Mouse (Mus musculus) liver, embryonic 11.5 days (tissue): ENCODE results near the gene Sh2b3. TPM values are rescaled to one million over a fixed set of nuclear protein-coding genes. Genes with fewer than 3 reads are reported as not detected.

ENCODE experiments used
- ATAC-seq: fragments of 200-750 bp; cut with Nextera tagmentation; replicated peaks from 2 replicates; pipeline ENCODE4 v1.8.0; 2017; ENCODE audit warnings: moderate number of reproducible peaks, mild to moderate bottlenecking, moderate TSS enrichment, moderate library complexity; ENCODE audit not compliant: low FRiP score
- DNase-seq: peaks from one replicate; pipeline ENCODE4 v3.0.0-alpha.2; 2017; ENCODE audit warnings: low spot score
- H3K27ac ChIP-seq: fragments of 300-500 bp; sonication (generic); 2 replicates; pipeline ENCODE4 v1.5.1; 2014; ENCODE audit warnings: mild to moderate bottlenecking, low read depth, low read length, control low read depth
- H3K27me3 ChIP-seq: fragments of 300-500 bp; sonication (generic); replicated peaks from 2 replicates; pipeline ENCODE4 v1.6.1; 2014; ENCODE audit warnings: low read length, mixed read lengths; ENCODE audit not compliant: control insufficient read depth, insufficient read depth
- H3K36me3 ChIP-seq: fragments of 300-500 bp; sonication (generic); 2 replicates; pipeline ENCODE4 v1.6.1; 2014; ENCODE audit warnings: mild to moderate bottlenecking, low read length, moderate library complexity, mixed read lengths; ENCODE audit not compliant: control insufficient read depth, insufficient read depth
- H3K4me1 ChIP-seq: fragments of 300-500 bp; sonication (generic); replicated peaks from 2 replicates; pipeline ENCODE4 v1.6.1; 2014; ENCODE audit warnings: low read length, mixed read lengths; ENCODE audit not compliant: control insufficient read depth, insufficient read depth
- H3K4me2 ChIP-seq: fragments of 300-500 bp; sonication (generic); 2 replicates; pipeline ENCODE4 v1.6.1; 2014; ENCODE audit warnings: mild to moderate bottlenecking, control low read depth, moderate library complexity
- H3K4me3 ChIP-seq: fragments of 300-500 bp; sonication (generic); 2 replicates; pipeline ENCODE4 v1.5.1; 2014; ENCODE audit warnings: low read depth, low read length, control low read depth
- H3K9ac ChIP-seq: fragments of 300-500 bp; sonication (generic); 2 replicates; pipeline ENCODE4 v1.6.1; 2014; ENCODE audit warnings: low read depth, low read length, control low read depth
- H3K9me3 ChIP-seq: fragments of 300-500 bp; sonication (generic); 2 replicates; pipeline ENCODE4 v1.6.1; 2016; ENCODE audit warnings: low read length, inconsistent platforms, mixed read lengths; ENCODE audit not compliant: control insufficient read depth
- WGBS: fragments of 180-500 bp; shearing (Covaris S2); extraction: QIAGEN DNeasy Blood & Tissue Kit; methylation state at CpG from one replicate; pipeline ENCODE4 v1.1.7; 2014; 5-methylcytosine and 5-hydroxymethylcytosine counted together
- polyA plus RNA-seq: library from polyadenylated mRNA; unstranded; fragments of >200 nt; fragmentation: Nextera tagmentation; extraction: Ambion mirVana; gene quantifications from 2 replicates; pipeline ENCODE4 v1.2.1, GENCODE M21; 2014

The Sh2b3 gene
- polyA plus RNA-seq, 1 experiment from 2014 or later: 15.7 TPM

- peak overlapping the region; percentile 61; the same call in 1 of the 2 replicates for H3K4me3 ChIP-seq
- H3K4me1 ChIP-seq: peaks cover 29% of the 10 kb centered on the region
- no peak overlapping the region for H3K27ac ChIP-seq
- peak overlapping the region; percentile 94 for H3K4me2 ChIP-seq
- peaks cover 24% of the 10 kb centered on the region for H3K27me3 ChIP-seq
- ATAC-seq: no peak
- no peaks in the 10 kb centered on the region for H3K9me3 ChIP-seq
- H3K9ac ChIP-seq: no peak overlapping the region
- no peaks in the 10 kb centered on the region for H3K36me3 ChIP-seq
- no peak for DNase-seq
- 46% methylated on average over 10 of the region's 10 CpGs for WGBS
Measured at GRCm38 (mm10) chr5:121841973-121842372, 4.5 kb upstream of the Sh2b3 start.

GRCm38 (mm10) chr5:121841516-121841915 is 4.1 kb upstream of the Sh2b3 start:
- Histone ChIP-seq H3K4me1 (peaks cover 29% of the 10 kb centered on the region), H3K4me2 (no peak overlapping the region), H3K9ac (no peak overlapping the region), H3K27me3 (peaks cover 24% of the 10 kb centered on the region), H3K4me3 (no peak overlapping the region), H3K9me3 (no peaks in the 10 kb centered on the region), H3K27ac (no peak overlapping the region), H3K36me3 (no peaks in the 10 kb centered on the region)
- DNase-seq: no peak
- 90% methylated on average over 9 of the region's 9 CpGs for WGBS
- no peak for ATAC-seq

GRCm38 (mm10) chr5:121839128-121839473 is 1.7 kb upstream of the Sh2b3 start:
- Histone ChIP-seq H3K4me1 (peaks cover 45% of the 10 kb centered on the region), H3K9ac (peak overlapping the region; percentile 65; the same call in 1 of the 2 replicates), H3K4me3 (peak overlapping the region; percentile 81), H3K27me3 (peaks cover 11% of the 10 kb centered on the region), H3K36me3 (no peaks in the 10 kb centered on the region), H3K27ac (peak overlapping the region; percentile 73; the same call in 1 of the 2 replicates), H3K4me2 (peak overlapping the region; percentile 96), H3K9me3 (no peaks in the 10 kb centered on the region)
- ATAC-seq (no peak), DNase-seq (no peak)
- 24% methylated on average over 7 of the region's 7 CpGs for WGBS

GRCm38 (mm10) chr5:121838341-121839127 is 1.1 kb upstream of the Sh2b3 start:
- DNase-seq: peak; percentile 68
- peak overlapping the region; percentile 96 for H3K4me2 ChIP-seq
- no peaks in the 10 kb centered on the region for H3K36me3 ChIP-seq
- no peaks in the 10 kb centered on the region for H3K9me3 ChIP-seq
- peak overlapping the region; percentile 65 for H3K9ac ChIP-seq
- ATAC-seq: no peak
- H3K27ac ChIP-seq: peak overlapping the region; percentile 73
- H3K4me3 ChIP-seq: peak overlapping the region; percentile 81
- peaks cover 51% of the 10 kb centered on the region for H3K4me1 ChIP-seq
- peaks cover 5% of the 10 kb centered on the region; the same call in 1 of the 2 replicates for H3K27me3 ChIP-seq
- 1% methylated on average over 45 of the region's 46 CpGs for WGBS

- Histone ChIP-seq H3K4me3 (peak overlapping the region; percentile 81), H3K9ac (peak overlapping the region; percentile 89), H3K27ac (peak overlapping the region; percentile 89), H3K36me3 (0 out of 2 replicates have a peak, but pooled peaks cover 2% of the 10 kb centered on the region), H3K4me2 (peak overlapping the region; percentile 96), H3K9me3 (no peaks in the 10 kb centered on the region), H3K4me1 (peaks cover 55% of the 10 kb centered on the region), H3K27me3 (no peaks in the 10 kb centered on the region)
- peak; percentile 88 for ATAC-seq
- under 1% methylated on average over 75 of the region's 77 CpGs for WGBS
- DNase-seq: peak; percentile 96
Measured at GRCm38 (mm10) chr5:121836692-121837415, 592 bp downstream of the Sh2b3 start.

- Histone ChIP-seq H3K9ac (peak overlapping the region; percentile 89), H3K27me3 (no peaks in the 10 kb centered on the region), H3K4me1 (peaks cover 57% of the 10 kb centered on the region), H3K27ac (peak overlapping the region; percentile 89), H3K9me3 (no peaks in the 10 kb centered on the region), H3K36me3 (0 out of 2 replicates have a peak, but pooled peaks cover 2% of the 10 kb centered on the region), H3K4me2 (peak overlapping the region; percentile 96), H3K4me3 (peak overlapping the region; percentile 81)
- peak; percentile 10; the same call in 1 of the 2 replicates for ATAC-seq
- no peak for DNase-seq
- WGBS: under 1% methylated on average over 51 of the region's 51 CpGs
Measured at GRCm38 (mm10) chr5:121835949-121836691, 1.3 kb downstream of the Sh2b3 start.

- peak overlapping the region; percentile 96 for H3K4me2 ChIP-seq
- peak overlapping the region; percentile 89; the same call in 1 of the 2 replicates for H3K27ac ChIP-seq
- H3K36me3 ChIP-seq: 0 out of 2 replicates have a peak, but pooled peaks cover 2% of the 10 kb centered on the region
- WGBS: 19% methylated on average over 12 of the region's 12 CpGs
- no peak for ATAC-seq
- H3K4me1 ChIP-seq: peaks cover 57% of the 10 kb centered on the region
- H3K9me3 ChIP-seq: no peaks in the 10 kb centered on the region
- no peak for DNase-seq
- H3K27me3 ChIP-seq: no peaks in the 10 kb centered on the region
- peak overlapping the region; percentile 89 for H3K9ac ChIP-seq
- peak overlapping the region; percentile 81 for H3K4me3 ChIP-seq
Measured at GRCm38 (mm10) chr5:121834991-121835747, 2.3 kb downstream of the Sh2b3 start.

GRCm38 (mm10) chr5:121834241-121834606 is 3.2 kb downstream of the Sh2b3 start:
- DNase-seq (no peak), ATAC-seq (no peak)
- Histone ChIP-seq H3K4me3 (peak overlapping the region; percentile 81), H3K27ac (no peak overlapping the region), H3K9me3 (no peaks in the 10 kb centered on the region), H3K9ac (peak overlapping the region; percentile 46), H3K4me2 (peak overlapping the region; percentile 96), H3K36me3 (0 out of 2 replicates have a peak, but pooled peaks cover 2% of the 10 kb centered on the region), H3K27me3 (no peaks in the 10 kb centered on the region), H3K4me1 (peaks cover 57% of the 10 kb centered on the region)
- 42% methylated on average over 7 of the region's 7 CpGs for WGBS
